Mouse (Mus musculus): ENCODE measurements around the gene Lypd4.

DNA sequence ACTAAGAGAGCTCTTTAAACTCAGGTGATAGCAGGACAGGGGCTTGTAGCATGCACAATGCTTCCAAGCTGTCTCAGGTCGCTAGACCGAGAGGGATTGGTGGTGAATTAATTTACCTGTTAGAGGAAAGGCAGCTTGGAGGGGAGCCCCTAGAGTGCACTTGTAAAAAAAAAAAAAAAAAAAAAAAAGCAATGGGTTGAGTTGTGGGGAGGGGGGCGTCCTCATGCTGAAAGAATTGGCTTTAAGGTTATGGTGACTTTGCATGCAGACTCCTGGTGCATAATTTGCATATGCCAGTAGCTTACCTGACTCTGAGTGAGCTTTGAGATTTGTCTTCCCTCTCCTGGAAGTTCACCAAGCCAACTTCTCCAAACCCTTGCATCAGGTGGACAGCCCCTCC, 29.4 kb downstream of the Lypd4 start:
- TF ChIP-seq CTCF (IDR thresholded peaks at IDR 0.05; ENCODE audit: borderline replicate concordance, extremely low read depth, insufficient read depth, insufficient read length), result no peak
- TF ChIP-seq POLR2A (IDR thresholded peaks at IDR 0.05; ENCODE audit: borderline replicate concordance, extremely low read depth, insufficient read depth, insufficient read length, poor library complexity, severe bottlenecking), result no peak
